Mouse (Mus musculus): ENCODE data around the gene Mat2b. TPM values are rescaled to one million over a fixed set of nuclear protein-coding genes. Genes with fewer than 3 reads are reported as not detected.
A peak's percentile ranks its signal among the peaks of the same experiment; 100 is the strongest.
"Not testable (repeated sequence)": the region's sequence is repeated elsewhere in the genome, so short reads cannot be mapped to it uniquely, and the experiment has no call there.

The Mat2b gene
- total and polyA plus RNA-seq, 3 experiments: 55.0 to 135 (median 55.2) TPM

GRCm38 (mm10) chr11:40733339-40734174 lies 38.6 kb upstream of the Mat2b start, which contains the start of the genes Hmmr and Nudcd2:
Hmmr (minus strand) TSS chr11:40733422.
Nudcd2 (plus strand) TSS chr11:40733667.
- ATAC-seq (ENCODE audit: extremely low read depth, insufficient number of reproducible peaks, low FRiP score, poor library complexity, severe bottlenecking) (peak; percentile 93), DNase-seq (ENCODE audit: low spot score) (peak; percentile 91)
- Histone ChIP-seq H3K9me3 (replicated peaks) (no peaks in the 10 kb centered on the region), H3K4me1 (ENCODE audit: insufficient read depth, low read depth, low read length) (peaks cover 26% of the 10 kb centered on the region), H3K36me3 (replicated peaks) (peaks cover 44% of the 10 kb centered on the region), H3K4me3 (ENCODE audit: low read depth, low read length) (peak within 1 kb of the TSS; percentile 93), H3K27me3 (ENCODE audit: insufficient read depth, low read length) (no peaks in the 10 kb centered on the region)
- TF ChIP-seq GATA1 (IDR thresholded peaks at IDR 0.05; ENCODE audit: borderline replicate concordance, low read length) (no peak), POLR2AphosphoS5 (IDR thresholded peaks at IDR 0.05; ENCODE audit: insufficient replicate concordance, low read depth, low read length) (no peak), GATA2 (IDR thresholded peaks at IDR 0.05; ENCODE audit: borderline replicate concordance, low read depth, low read length) (no peak), CTCF (IDR thresholded peaks at IDR 0.05; ENCODE audit: low read depth, low read length) (no peak), TAL1 (conservative IDR thresholded peaks at IDR 0.05; ENCODE audit: low read depth, low read length) (no peak)

- DNase-seq (ENCODE audit: low spot score): no peak
- peaks cover 43% of the 10 kb centered on the region for H3K36me3 ChIP-seq (replicated peaks)
- H3K4me3 ChIP-seq (ENCODE audit: low read depth, low read length): peak overlapping the region; percentile 93
- no peaks in the 10 kb centered on the region for H3K27me3 ChIP-seq (ENCODE audit: insufficient read depth, low read length)
- H3K9me3 ChIP-seq (replicated peaks): no peaks in the 10 kb centered on the region
- no peak for ATAC-seq (ENCODE audit: extremely low read depth, insufficient number of reproducible peaks, low FRiP score, poor library complexity, severe bottlenecking)
- peaks cover 26% of the 10 kb centered on the region for H3K4me1 ChIP-seq (ENCODE audit: insufficient read depth, low read depth, low read length)
- no peak for TF ChIP-seq POLR2AphosphoS5 (IDR thresholded peaks at IDR 0.05; ENCODE audit: insufficient replicate concordance, low read depth, low read length)
- TF ChIP-seq GATA2 (IDR thresholded peaks at IDR 0.05; ENCODE audit: borderline replicate concordance, low read depth, low read length): no peak
- TF ChIP-seq CTCF (IDR thresholded peaks at IDR 0.05; ENCODE audit: low read depth, low read length): no peak
- no peak for TF ChIP-seq TAL1 (conservative IDR thresholded peaks at IDR 0.05; ENCODE audit: low read depth, low read length)
- TF ChIP-seq GATA1 (IDR thresholded peaks at IDR 0.05; ENCODE audit: borderline replicate concordance, low read length): no peak
Measured at GRCm38 (mm10) chr11:40732997-40733338, 38.0 kb upstream of the Mat2b start.

- peaks cover 3% of the 10 kb centered on the region; the same call in 1 of the 2 replicates for H3K4me1 ChIP-seq (ENCODE audit: insufficient read depth, low read depth, low read length)
Measured at GRCm38 (mm10) chr11:40718324-40718723, 23.3 kb upstream of the Mat2b start.

GRCm38 (mm10) chr11:40715524-40715923 lies 20.5 kb upstream of the Mat2b start:
- Histone ChIP-seq H3K27me3 (ENCODE audit: insufficient read depth, low read length) (no peaks in the 10 kb centered on the region), H3K9me3 (replicated peaks) (no peaks in the 10 kb centered on the region), H3K36me3 (replicated peaks) (peaks cover 94% of the 10 kb centered on the region), H3K4me3 (ENCODE audit: low read depth, low read length) (no peak overlapping the region), H3K4me1 (ENCODE audit: insufficient read depth, low read depth, low read length) (peaks cover 3% of the 10 kb centered on the region; the same call in 1 of the 2 replicates)
- DNase-seq (ENCODE audit: low spot score) (no peak), ATAC-seq (ENCODE audit: extremely low read depth, insufficient number of reproducible peaks, low FRiP score, poor library complexity, severe bottlenecking) (no peak)
- TF ChIP-seq TAL1 (conservative IDR thresholded peaks at IDR 0.05; ENCODE audit: low read depth, low read length) (no peak), GATA2 (IDR thresholded peaks at IDR 0.05; ENCODE audit: borderline replicate concordance, low read depth, low read length) (no peak), GATA1 (IDR thresholded peaks at IDR 0.05; ENCODE audit: borderline replicate concordance, low read length) (no peak), CTCF (IDR thresholded peaks at IDR 0.05; ENCODE audit: low read depth, low read length) (no peak)

More at GRCm38 (mm10) chr11:40718324-40718723, 23.3 kb upstream of the Mat2b start:
- DNase-seq (ENCODE audit: low spot score) (no peak), ATAC-seq (ENCODE audit: extremely low read depth, insufficient number of reproducible peaks, low FRiP score, poor library complexity, severe bottlenecking) (peak; percentile 34)
- no peak overlapping the region for H3K4me3 ChIP-seq (ENCODE audit: low read depth, low read length)
- no peaks in the 10 kb centered on the region for H3K9me3 ChIP-seq (replicated peaks)
- TF ChIP-seq GATA2 (IDR thresholded peaks at IDR 0.05; ENCODE audit: borderline replicate concordance, low read depth, low read length) (no peak), CTCF (IDR thresholded peaks at IDR 0.05; ENCODE audit: low read depth, low read length) (no peak), POLR2AphosphoS5 (IDR thresholded peaks at IDR 0.05; ENCODE audit: insufficient replicate concordance, low read depth, low read length) (no peak), TAL1 (conservative IDR thresholded peaks at IDR 0.05; ENCODE audit: low read depth, low read length) (no peak), GATA1 (IDR thresholded peaks at IDR 0.05; ENCODE audit: borderline replicate concordance, low read length) (no peak)
- H3K27me3 ChIP-seq (ENCODE audit: insufficient read depth, low read length): no peaks in the 10 kb centered on the region
- H3K36me3 ChIP-seq (replicated peaks): peaks cover 95% of the 10 kb centered on the region

- peaks cover 3% of the 10 kb centered on the region; the same call in 1 of the 2 replicates for H3K4me1 ChIP-seq (ENCODE audit: insufficient read depth, low read depth, low read length)
- H3K4me3 ChIP-seq (ENCODE audit: low read depth, low read length): no peak overlapping the region
- no peaks in the 10 kb centered on the region for H3K9me3 ChIP-seq (replicated peaks)
- no peak for TF ChIP-seq GATA1 (IDR thresholded peaks at IDR 0.05; ENCODE audit: borderline replicate concordance, low read length)
- no peak for TF ChIP-seq TAL1 (conservative IDR thresholded peaks at IDR 0.05; ENCODE audit: low read depth, low read length)
- TF ChIP-seq POLR2AphosphoS5 (IDR thresholded peaks at IDR 0.05; ENCODE audit: insufficient replicate concordance, low read depth, low read length): no peak
- TF ChIP-seq CTCF (IDR thresholded peaks at IDR 0.05; ENCODE audit: low read depth, low read length): no peak
- DNase-seq (ENCODE audit: low spot score): no peak
- no peaks in the 10 kb centered on the region for H3K27me3 ChIP-seq (ENCODE audit: insufficient read depth, low read length)
- no peak for ATAC-seq (ENCODE audit: extremely low read depth, insufficient number of reproducible peaks, low FRiP score, poor library complexity, severe bottlenecking)
- peaks cover 94% of the 10 kb centered on the region for H3K36me3 ChIP-seq (replicated peaks)
Measured at GRCm38 (mm10) chr11:40713858-40714257, 18.9 kb upstream of the Mat2b start.

GRCm38 (mm10) chr11:40709899-40710298 lies 14.9 kb upstream of the Mat2b start:
- DNase-seq (ENCODE audit: low spot score); H3K4me3 ChIP-seq (ENCODE audit: low read depth, low read length); H3K4me1 ChIP-seq (ENCODE audit: insufficient read depth, low read depth, low read length); H3K27me3 ChIP-seq (ENCODE audit: insufficient read depth, low read length); H3K9me3 ChIP-seq (replicated peaks): not testable (repeated sequence)
- ATAC-seq (ENCODE audit: extremely low read depth, insufficient number of reproducible peaks, low FRiP score, poor library complexity, severe bottlenecking): peak; percentile 57
- H3K36me3 ChIP-seq (replicated peaks): peaks cover 93% of the 10 kb centered on the region
